Mouse (Mus musculus): ENCODE data around the gene St6galnac3.

- TF ChIP-seq POLR2A (IDR thresholded peaks at IDR 0.05; ENCODE audit: extremely low read depth, insufficient read depth, low read length) (no peak), CTCF (IDR thresholded peaks at IDR 0.05; ENCODE audit: extremely low read depth, insufficient read depth, low read length) (no peak)
Observed at GRCm38 (mm10) chr3:153396375-153397068, 328.5 kb downstream of the St6galnac3 start.
